Mouse (Mus musculus) adrenal gland, postnatal 14 days (tissue): ENCODE results near the gene Gipc1. TPM values are rescaled to one million over a fixed set of nuclear protein-coding genes. Genes with fewer than 3 reads are reported as not detected.

Experiments
- DNase-seq: peaks from one replicate; pipeline ENCODE4 v3.0.0; 2021; ENCODE audit warnings: mixed read lengths
- long read RNA-seq, 2 experiments: library from polyadenylated mRNA; stranded (forward); transcript quantifications; one replicate each; pipeline ENCODE4 v2.0.0; 2021
- total RNA-seq: library from RNA; stranded (reverse); gene quantifications from 2 replicates; pipeline ENCODE4 v1.2.3, GENCODE M21; 2021

Gipc1 gene
- total RNA-seq: 39.6 and 47.5 TPM in 2 replicates
- long read RNA-seq, experiment 1, transcript Gipc1-201 (7 exons, 1,522 nt): major isoform, 105 of 151 reads
- long read RNA-seq, experiment 1, partial matches to known transcripts: 37 of 151 reads
- long read RNA-seq, experiment 1, other reads (novel, unspliced or antisense): 9 of 151 reads
- long read RNA-seq, experiment 2, transcript Gipc1-201 (7 exons, 1,522 nt): major isoform, 59 of 93 reads
- long read RNA-seq, experiment 2, partial matches to known transcripts: 28 of 93 reads
- long read RNA-seq, experiment 2, other reads (novel, unspliced or antisense): 6 of 93 reads

- DNase-seq: peak; percentile 98
Measured at GRCm38 (mm10) chr8:83652030-83652743, at the start of gene Gipc1. TSS of gene Gipc1 (plus strand) at chr8:83652677.

GRCm38 (mm10) chr8:83607661-83608397, 44.6 kb upstream of the Gipc1 start, which contains the start of the genes Tecr and Dnajb1:
TSS of gene Tecr (minus strand) at chr8:83607971.
TSS of gene Dnajb1 (plus strand) at chr8:83608193.
- peak; percentile 100 for DNase-seq

GRCm38 (mm10) chr8:83608398-83608829, 44.1 kb upstream of the Gipc1 start:
- DNase-seq: peak; percentile 91

GRCm38 (mm10) chr8:83609086-83609485, 43.4 kb upstream of the Gipc1 start:
- no peak for DNase-seq

GRCm38 (mm10) chr8:83609547-83610180, 42.8 kb upstream of the Gipc1 start:
- DNase-seq: no peak

GRCm38 (mm10) chr8:83611921-83612320, 40.6 kb upstream of the Gipc1 start:
- DNase-seq: no peak

- DNase-seq: no peak
Measured at GRCm38 (mm10) chr8:83613695-83614094, 38.8 kb upstream of the Gipc1 start.

- DNase-seq: no peak
Measured at GRCm38 (mm10) chr8:83616625-83617024, 35.9 kb upstream of the Gipc1 start.

GRCm38 (mm10) chr8:83617111-83617510, 35.4 kb upstream of the Gipc1 start:
- DNase-seq: no peak

GRCm38 (mm10) chr8:83618566-83618965, 33.9 kb upstream of the Gipc1 start:
- no peak for DNase-seq

GRCm38 (mm10) chr8:83619568-83620285, 32.8 kb upstream of the Gipc1 start:
- DNase-seq: no peak

GRCm38 (mm10) chr8:83621691-83622388, 30.6 kb upstream of the Gipc1 start:
- DNase-seq: no peak

GRCm38 (mm10) chr8:83622389-83622989, 30.0 kb upstream of the Gipc1 start:
- peak; percentile 92 for DNase-seq

- no peak for DNase-seq
Measured at GRCm38 (mm10) chr8:83623549-83623948, 28.9 kb upstream of the Gipc1 start.

GRCm38 (mm10) chr8:83624739-83625138, 27.7 kb upstream of the Gipc1 start:
- peak; percentile 42 for DNase-seq

- no peak for DNase-seq
Measured at GRCm38 (mm10) chr8:83625676-83626299, 26.7 kb upstream of the Gipc1 start.

- DNase-seq: no peak
Measured at GRCm38 (mm10) chr8:83632083-83632707, 20.3 kb upstream of the Gipc1 start.

- DNase-seq: no peak
Measured at GRCm38 (mm10) chr8:83638856-83639255, 13.6 kb upstream of the Gipc1 start.

GRCm38 (mm10) chr8:83639649-83640048, 12.8 kb upstream of the Gipc1 start:
- no peak for DNase-seq

GRCm38 (mm10) chr8:83647511-83647910, 5.0 kb upstream of the Gipc1 start:
- DNase-seq: no peak
